Mouse (Mus musculus): ENCODE results near the gene BC004004. TPM values are rescaled to one million over a fixed set of nuclear protein-coding genes. Genes with fewer than 3 reads are reported as not detected.

The BC004004 gene
- polyA plus RNA-seq, 1 experiment from 2014 or later, result 123 TPM

GRCm38 (mm10) chr17:29281541-29281940 lies 13.0 kb downstream of the BC004004 start:
- H3K27me3 ChIP-seq (replicated peaks; ENCODE audit: control insufficient read depth, insufficient read depth, low read length), result no peaks in the 10 kb centered on the region
- H3K9ac ChIP-seq (ENCODE audit: low read depth, low read length), result no peak overlapping the region
- no peak overlapping the region for H3K4me2 ChIP-seq (ENCODE audit: low read length)
- WGBS, result 81% methylated on average over 5 of the region's 5 CpGs
- H3K4me3 ChIP-seq (ENCODE audit: low read length), result no peak overlapping the region
- no peak overlapping the region for H3K27ac ChIP-seq (ENCODE audit: low read depth, low read length)
- H3K9me3 ChIP-seq (ENCODE audit: control insufficient read depth, low read length), result no peaks in the 10 kb centered on the region
- H3K4me1 ChIP-seq (ENCODE audit: control insufficient read depth, insufficient read depth, low read depth, low read length), result 0 out of 2 replicates have a peak, but pooled peaks cover 3% of the 10 kb centered on the region
- peaks cover 9% of the 10 kb centered on the region; the same call in 1 of the 2 replicates for H3K36me3 ChIP-seq (ENCODE audit: control insufficient read depth, insufficient read depth, low read length)
- ATAC-seq, result no peak

- ATAC-seq, result peak; percentile 17; the same call in 1 of the 2 replicates
- no peaks in the 10 kb centered on the region for H3K27me3 ChIP-seq (replicated peaks; ENCODE audit: control insufficient read depth, insufficient read depth, low read length)
- 36% methylated on average over 21 of the region's 21 CpGs for whole genome bisulfite sequencing
- H3K36me3 ChIP-seq (ENCODE audit: control insufficient read depth, insufficient read depth, low read length), result peaks cover 9% of the 10 kb centered on the region; the same call in 1 of the 2 replicates
- H3K4me2 ChIP-seq (ENCODE audit: low read length), result no peak overlapping the region
- no peaks in the 10 kb centered on the region for H3K9me3 ChIP-seq (ENCODE audit: control insufficient read depth, low read length)
- no peak overlapping the region for H3K4me3 ChIP-seq (ENCODE audit: low read length)
- H3K27ac ChIP-seq (ENCODE audit: low read depth, low read length), result peak overlapping the region; percentile 45; the same call in 1 of the 2 replicates
- H3K9ac ChIP-seq (ENCODE audit: low read depth, low read length), result no peak overlapping the region
- 0 out of 2 replicates have a peak, but pooled peaks cover 3% of the 10 kb centered on the region for H3K4me1 ChIP-seq (ENCODE audit: control insufficient read depth, insufficient read depth, low read depth, low read length)
Observed at GRCm38 (mm10) chr17:29282216-29282952, 13.8 kb downstream of the BC004004 start.

GRCm38 (mm10) chr17:29291793-29292192 lies 23.2 kb downstream of the BC004004 start:
- Histone ChIP-seq H3K4me3 (ENCODE audit: low read length) (no peak overlapping the region), H3K27me3 (replicated peaks; ENCODE audit: control insufficient read depth, insufficient read depth, low read length) (no peaks in the 10 kb centered on the region), H3K36me3 (ENCODE audit: control insufficient read depth, insufficient read depth, low read length) (peaks cover 18% of the 10 kb centered on the region), H3K4me2 (ENCODE audit: low read length) (no peak overlapping the region), H3K27ac (ENCODE audit: low read depth, low read length) (no peak overlapping the region), H3K4me1 (ENCODE audit: control insufficient read depth, insufficient read depth, low read depth, low read length) (no peaks in the 10 kb centered on the region), H3K9me3 (ENCODE audit: control insufficient read depth, low read length) (no peaks in the 10 kb centered on the region), H3K9ac (ENCODE audit: low read depth, low read length) (no peak overlapping the region)
- WGBS, result 76% methylated on average over 7 of the region's 7 CpGs
- ATAC-seq, result no peak

GRCm38 (mm10) chr17:29292996-29293395 lies 24.4 kb downstream of the BC004004 start:
- no peaks in the 10 kb centered on the region for H3K27me3 ChIP-seq (replicated peaks; ENCODE audit: control insufficient read depth, insufficient read depth, low read length)
- peaks cover 25% of the 10 kb centered on the region for H3K36me3 ChIP-seq (ENCODE audit: control insufficient read depth, insufficient read depth, low read length)
- 93% methylated on average over 3 of the region's 3 CpGs for WGBS
- H3K4me2 ChIP-seq (ENCODE audit: low read length), result no peak overlapping the region
- no peaks in the 10 kb centered on the region for H3K9me3 ChIP-seq (ENCODE audit: control insufficient read depth, low read length)
- H3K4me1 ChIP-seq (ENCODE audit: control insufficient read depth, insufficient read depth, low read depth, low read length), result no peaks in the 10 kb centered on the region
- H3K9ac ChIP-seq (ENCODE audit: low read depth, low read length), result no peak overlapping the region
- H3K27ac ChIP-seq (ENCODE audit: low read depth, low read length), result no peak overlapping the region
- no peak overlapping the region for H3K4me3 ChIP-seq (ENCODE audit: low read length)
- no peak for ATAC-seq

- no peaks in the 10 kb centered on the region for H3K4me1 ChIP-seq (ENCODE audit: control insufficient read depth, insufficient read depth, low read depth, low read length)
- no peak overlapping the region for H3K4me3 ChIP-seq (ENCODE audit: low read length)
- no peak overlapping the region for H3K27ac ChIP-seq (ENCODE audit: low read depth, low read length)
- no peaks in the 10 kb centered on the region for H3K27me3 ChIP-seq (replicated peaks; ENCODE audit: control insufficient read depth, insufficient read depth, low read length)
- H3K9ac ChIP-seq (ENCODE audit: low read depth, low read length), result no peak overlapping the region
- H3K9me3 ChIP-seq (ENCODE audit: control insufficient read depth, low read length), result no peaks in the 10 kb centered on the region
- WGBS, result 82% methylated on average over 9 of the region's 9 CpGs
- H3K36me3 ChIP-seq (ENCODE audit: control insufficient read depth, insufficient read depth, low read length), result peaks cover 25% of the 10 kb centered on the region
- ATAC-seq, result no peak
- H3K4me2 ChIP-seq (ENCODE audit: low read length), result no peak overlapping the region
Observed at GRCm38 (mm10) chr17:29293807-29294605, 25.4 kb downstream of the BC004004 start.

GRCm38 (mm10) chr17:29295835-29296234 lies 27.2 kb downstream of the BC004004 start:
- Histone ChIP-seq H3K27me3 (replicated peaks; ENCODE audit: control insufficient read depth, insufficient read depth, low read length) (no peaks in the 10 kb centered on the region), H3K4me3 (ENCODE audit: low read length) (no peak overlapping the region), H3K9me3 (ENCODE audit: control insufficient read depth, low read length) (no peaks in the 10 kb centered on the region), H3K27ac (ENCODE audit: low read depth, low read length) (no peak overlapping the region), H3K4me1 (ENCODE audit: control insufficient read depth, insufficient read depth, low read depth, low read length) (no peaks in the 10 kb centered on the region), H3K9ac (ENCODE audit: low read depth, low read length) (no peak overlapping the region), H3K4me2 (ENCODE audit: low read length) (no peak overlapping the region), H3K36me3 (ENCODE audit: control insufficient read depth, insufficient read depth, low read length) (peaks cover 31% of the 10 kb centered on the region)
- ATAC-seq, result no peak
- 77% methylated on average over 5 of the region's 5 CpGs for WGBS

GRCm38 (mm10) chr17:29297321-29297720 lies 28.7 kb downstream of the BC004004 start:
- no peaks in the 10 kb centered on the region for H3K27me3 ChIP-seq (replicated peaks; ENCODE audit: control insufficient read depth, insufficient read depth, low read length)
- no peak overlapping the region for H3K9ac ChIP-seq (ENCODE audit: low read depth, low read length)
- 81% methylated on average over 10 of the region's 10 CpGs for WGBS
- no peaks in the 10 kb centered on the region for H3K9me3 ChIP-seq (ENCODE audit: control insufficient read depth, low read length)
- H3K4me2 ChIP-seq (ENCODE audit: low read length), result no peak overlapping the region
- ATAC-seq, result no peak
- H3K4me1 ChIP-seq (ENCODE audit: control insufficient read depth, insufficient read depth, low read depth, low read length), result no peaks in the 10 kb centered on the region
- no peak overlapping the region for H3K27ac ChIP-seq (ENCODE audit: low read depth, low read length)
- H3K36me3 ChIP-seq (ENCODE audit: control insufficient read depth, insufficient read depth, low read length), result peaks cover 38% of the 10 kb centered on the region
- no peak overlapping the region for H3K4me3 ChIP-seq (ENCODE audit: low read length)

GRCm38 (mm10) chr17:29297813-29298212 lies 29.2 kb downstream of the BC004004 start:
- no peak overlapping the region for H3K4me3 ChIP-seq (ENCODE audit: low read length)
- H3K9me3 ChIP-seq (ENCODE audit: control insufficient read depth, low read length), result no peaks in the 10 kb centered on the region
- ATAC-seq, result no peak
- no peak overlapping the region for H3K9ac ChIP-seq (ENCODE audit: low read depth, low read length)
- H3K4me1 ChIP-seq (ENCODE audit: control insufficient read depth, insufficient read depth, low read depth, low read length), result no peaks in the 10 kb centered on the region
- H3K27me3 ChIP-seq (replicated peaks; ENCODE audit: control insufficient read depth, insufficient read depth, low read length), result no peaks in the 10 kb centered on the region
- H3K27ac ChIP-seq (ENCODE audit: low read depth, low read length), result no peak overlapping the region
- H3K4me2 ChIP-seq (ENCODE audit: low read length), result no peak overlapping the region
- peaks cover 39% of the 10 kb centered on the region for H3K36me3 ChIP-seq (ENCODE audit: control insufficient read depth, insufficient read depth, low read length)
- WGBS, result 86% methylated on average over 6 of the region's 6 CpGs

- no peak for ATAC-seq
- 83% methylated on average over 4 of the region's 4 CpGs for WGBS
- peaks cover 36% of the 10 kb centered on the region for H3K36me3 ChIP-seq (ENCODE audit: control insufficient read depth, insufficient read depth, low read length)
- H3K4me2 ChIP-seq (ENCODE audit: low read length), result no peak overlapping the region
- no peaks in the 10 kb centered on the region for H3K4me1 ChIP-seq (ENCODE audit: control insufficient read depth, insufficient read depth, low read depth, low read length)
- H3K9ac ChIP-seq (ENCODE audit: low read depth, low read length), result no peak overlapping the region
- no peak overlapping the region for H3K27ac ChIP-seq (ENCODE audit: low read depth, low read length)
- no peaks in the 10 kb centered on the region for H3K27me3 ChIP-seq (replicated peaks; ENCODE audit: control insufficient read depth, insufficient read depth, low read length)
- no peaks in the 10 kb centered on the region for H3K9me3 ChIP-seq (ENCODE audit: control insufficient read depth, low read length)
- H3K4me3 ChIP-seq (ENCODE audit: low read length), result no peak overlapping the region
Observed at GRCm38 (mm10) chr17:29299282-29299681, 30.7 kb downstream of the BC004004 start.

All from hindbrain, embryonic 16.5 days (tissue).